Mouse (Mus musculus) layer of hippocampus, adult 9-11 months (tissue): ENCODE results near the gene Uqcrq.

Source experiments
- DNase-seq: peaks from one replicate; pipeline ENCODE4 v3.0.0; 2022

The Uqcrq gene

GRCm38 (mm10) chr11:53430670-53431346, at the start of gene Uqcrq, which contains the start of gene Gdf9:
Gene Uqcrq, minus strand, starts transcription at chr11:53430831.
Gene Gdf9, plus strand, starts transcription at chr11:53431023.
- peak; percentile 100 for DNase-seq

- peak; percentile 79 for DNase-seq
Observed at GRCm38 (mm10) chr11:53479783-53480301, 49.2 kb upstream of the Uqcrq start, which contains the start of the genes Gm9945 and Sowaha. Gene Gm9945, plus strand, starts transcription at chr11:53480166. Gene Sowaha, minus strand, starts transcription at chr11:53480274.

GRCm38 (mm10) chr11:53479171-53479782, 48.6 kb upstream of the Uqcrq start:
- no peak for DNase-seq

GRCm38 (mm10) chr11:53478383-53479170, 47.9 kb upstream of the Uqcrq start:
- no peak for DNase-seq

GRCm38 (mm10) chr11:53477833-53478232, 47.2 kb upstream of the Uqcrq start:
- DNase-seq: no peak

- DNase-seq: no peak
Observed at GRCm38 (mm10) chr11:53475620-53476019, 45.0 kb upstream of the Uqcrq start.

- DNase-seq: no peak
Observed at GRCm38 (mm10) chr11:53472709-53473108, 42.1 kb upstream of the Uqcrq start.

- peak; percentile 94 for DNase-seq
Observed at GRCm38 (mm10) chr11:53469968-53470695, 39.5 kb upstream of the Uqcrq start, which contains the start of gene Gm9837. Gene Gm9837, minus strand, starts transcription at chr11:53470479.

- DNase-seq: no peak
Observed at GRCm38 (mm10) chr11:53469294-53469967, 38.8 kb upstream of the Uqcrq start.

- DNase-seq: peak; percentile 77
Observed at GRCm38 (mm10) chr11:53466231-53466971, 35.8 kb upstream of the Uqcrq start.

GRCm38 (mm10) chr11:53463551-53464424, 33.2 kb upstream of the Uqcrq start:
- DNase-seq: no peak

GRCm38 (mm10) chr11:53461727-53462126, 31.1 kb upstream of the Uqcrq start:
- no peak for DNase-seq

- DNase-seq: no peak
Observed at GRCm38 (mm10) chr11:53460192-53460591, 29.6 kb upstream of the Uqcrq start.

- DNase-seq: no peak
Observed at GRCm38 (mm10) chr11:53458996-53459395, 28.4 kb upstream of the Uqcrq start.

GRCm38 (mm10) chr11:53457372-53457954, 26.8 kb upstream of the Uqcrq start:
- no peak for DNase-seq

GRCm38 (mm10) chr11:53456474-53457371, 26.1 kb upstream of the Uqcrq start, which contains the start of the genes Gm10447 and Shroom1:
Gene Gm10447, minus strand, starts transcription at chr11:53457110.
Gene Shroom1, plus strand, starts transcription at chr11:53457205.
- DNase-seq: no peak

- DNase-seq: no peak
Observed at GRCm38 (mm10) chr11:53453031-53453430, 22.4 kb upstream of the Uqcrq start.

- DNase-seq: no peak
Observed at GRCm38 (mm10) chr11:53452396-53452795, 21.8 kb upstream of the Uqcrq start.
